Mouse (Mus musculus) myocyte (in vitro differentiated cells): ENCODE results near the gene Gck. TPM values are rescaled to one million over a fixed set of nuclear protein-coding genes. Genes with fewer than 3 reads are reported as not detected.

ENCODE experiments used
- H3K27me3 ChIP-seq: one replicate; pipeline ENCODE4 v1.6.1; 2011; ENCODE audit not compliant: control insufficient read depth, insufficient read depth, insufficient read length
- H3K36me3 ChIP-seq: one replicate; pipeline ENCODE4 v1.6.1; 2011; ENCODE audit not compliant: control insufficient read depth, insufficient read depth
- H3K4me2 ChIP-seq: one replicate; pipeline ENCODE4 v1.6.1; 2011; ENCODE audit warnings: low read depth, control low read depth
- H3K4me3 ChIP-seq: one replicate; pipeline ENCODE4 v1.5.1; 2011; ENCODE audit warnings: mild to moderate bottlenecking, control low read depth, moderate library complexity
- H3K79me2 ChIP-seq: one replicate; pipeline ENCODE4 v1.6.1; 2011; ENCODE audit not compliant: control insufficient read depth, insufficient read depth
- H3ac ChIP-seq: one replicate; pipeline ENCODE4 v1.6.1; 2011; ENCODE audit not compliant: control insufficient read depth, insufficient read length
- CEBPB ChIP-seq: IDR thresholded peaks from 2 replicates; pipeline ENCODE4 v1.6.1; 2011; ENCODE audit warnings: mild to moderate bottlenecking, moderate library complexity; ENCODE audit not compliant: poor library complexity, insufficient read depth, severe bottlenecking
- E2F4 ChIP-seq: IDR thresholded peaks from one replicate; pipeline ENCODE4 v1.6.1; 2011; ENCODE audit warnings: mild to moderate bottlenecking, control low read depth, moderate library complexity; ENCODE audit not compliant: insufficient read depth
- MAX ChIP-seq: IDR thresholded peaks from one replicate; pipeline ENCODE4 v1.6.1; 2011; ENCODE audit warnings: low read depth, mild to moderate bottlenecking, control low read depth
- MYOD1 ChIP-seq, 3 experiments: IDR thresholded peaks; one replicate each; pipeline ENCODE4 v1.6.1; 2011; ENCODE audit warnings: control low read depth in 2 of 3, low read depth in 2 of 3, mild to moderate bottlenecking in 2 of 3, moderate library complexity in 1 of 3; ENCODE audit not compliant: insufficient read length in 2 of 3, control insufficient read depth in 1 of 3
- MYOG ChIP-seq, 3 experiments: IDR thresholded peaks; one replicate each; pipeline ENCODE4 v1.6.1; 2011; ENCODE audit warnings: control low read depth in 2 of 3, low read depth in 2 of 3, mild to moderate bottlenecking in 2 of 3; ENCODE audit not compliant: insufficient read length in 2 of 3, control insufficient read depth in 1 of 3, insufficient read depth in 1 of 3
- POLR2A ChIP-seq: IDR thresholded peaks from one replicate; pipeline ENCODE4 v1.6.1; 2011; ENCODE audit warnings: low read depth, mild to moderate bottlenecking, control low read depth, moderate library complexity; ENCODE audit not compliant: insufficient read length
- POLR2AphosphoS2 ChIP-seq: IDR thresholded peaks from one replicate; pipeline ENCODE4 v1.6.1; 2011; ENCODE audit warnings: low read depth, control low read depth; ENCODE audit not compliant: insufficient read length
- REST ChIP-seq: IDR thresholded peaks from one replicate; pipeline ENCODE4 v1.6.1; 2011; ENCODE audit warnings: mild to moderate bottlenecking, control low read depth, moderate library complexity; ENCODE audit not compliant: insufficient read depth, insufficient read length
- SRF ChIP-seq: IDR thresholded peaks from one replicate; pipeline ENCODE4 v1.6.1; 2011; ENCODE audit warnings: low read depth; ENCODE audit not compliant: control insufficient read depth, insufficient read length
- TCF12 ChIP-seq: IDR thresholded peaks from one replicate; pipeline ENCODE4 v1.6.1; 2011; ENCODE audit warnings: mild to moderate bottlenecking, control low read depth; ENCODE audit not compliant: poor library complexity, insufficient read depth, severe bottlenecking
- TCF3 ChIP-seq: IDR thresholded peaks from one replicate; pipeline ENCODE4 v1.6.1; 2011; ENCODE audit warnings: low read depth, control low read depth; ENCODE audit not compliant: insufficient read length
- USF1 ChIP-seq: IDR thresholded peaks from one replicate; pipeline ENCODE4 v1.6.1; 2011; ENCODE audit warnings: low read depth, mild to moderate bottlenecking, control low read depth, moderate library complexity
- polyA plus RNA-seq: library from polyadenylated mRNA; unstranded; fragments of >200 nt; fragmentation: generic; extraction: Trizol; gene quantifications from one replicate; pipeline ENCODE4 v1.2.1, GENCODE M21; 2012; ENCODE audit warnings: missing spikeins

Gck gene
- polyA plus RNA-seq, 1 experiment = 0.07 TPM

DNA sequence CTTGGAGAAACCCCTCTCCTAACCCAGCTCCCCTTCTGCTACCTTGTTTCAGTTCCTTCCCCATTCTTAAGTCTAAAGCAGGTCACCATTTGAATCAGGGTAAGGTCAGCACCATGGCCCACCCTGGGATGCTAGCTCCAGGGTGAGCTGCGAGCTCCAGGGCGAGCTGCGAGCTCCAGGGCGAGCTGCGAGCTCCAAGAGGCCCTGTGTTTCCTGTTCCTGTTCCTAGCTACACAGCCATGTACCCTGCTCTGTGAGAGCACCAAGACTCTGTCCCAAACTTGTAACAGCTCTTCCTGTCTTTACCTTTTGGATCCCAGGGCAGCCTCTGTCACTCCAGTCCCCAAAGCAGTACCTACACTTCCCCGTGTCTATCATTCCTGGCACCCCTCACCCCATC is 24.2 kb upstream of the Gck start:
- TF ChIP-seq MAX (no peak), MYOG (IDR thresholded peaks at IDR 0.05; ENCODE audit: control insufficient read depth in 1 of 3, insufficient read depth in 1 of 3, insufficient read length in 2 of 3, low read depth in 2 of 3) (no peak), TCF12 (no peak), CEBPB (no peak), SRF (no peak), POLR2AphosphoS2 (no peak), USF1 (no peak)
- H3K4me3 ChIP-seq = no peak overlapping the region
- H3K4me2 ChIP-seq = no peak overlapping the region
- H3K27me3 ChIP-seq = no peaks in the 10 kb centered on the region
- no peaks in the 10 kb centered on the region for H3K36me3 ChIP-seq
- no peak overlapping the region for H3ac ChIP-seq
- no peaks in the 10 kb centered on the region for H3K79me2 ChIP-seq

DNA sequence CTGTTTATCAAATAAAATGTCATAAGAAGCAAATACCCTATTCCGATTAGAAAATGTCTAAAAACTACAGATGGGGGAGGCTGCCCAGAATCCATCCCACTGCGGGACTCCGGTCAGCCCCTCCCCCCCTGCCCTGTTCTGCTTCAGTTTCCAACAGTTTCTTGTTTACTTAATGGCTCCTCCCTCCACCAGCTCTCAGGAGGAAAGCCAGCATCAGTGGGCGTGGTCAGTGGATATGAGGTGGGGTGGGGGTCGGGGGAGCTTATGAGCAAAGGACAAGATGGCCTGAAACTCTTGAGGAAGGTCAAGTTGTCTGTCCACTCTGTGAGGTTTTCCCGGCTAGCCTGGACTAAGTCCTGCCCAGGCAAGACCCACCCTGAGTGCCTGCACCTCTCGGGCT is 23.3 kb upstream of the Gck start:
- H3ac ChIP-seq = no peak overlapping the region
- no peak overlapping the region for H3K4me3 ChIP-seq
- no peaks in the 10 kb centered on the region for H3K27me3 ChIP-seq
- H3K4me2 ChIP-seq = no peak overlapping the region
- no peaks in the 10 kb centered on the region for H3K36me3 ChIP-seq
- H3K79me2 ChIP-seq = no peaks in the 10 kb centered on the region
- TF ChIP-seq MYOG (IDR thresholded peaks at IDR 0.05; ENCODE audit: control insufficient read depth in 1 of 3, insufficient read depth in 1 of 3, insufficient read length in 2 of 3, low read depth in 2 of 3) = no peak
- no peak for TF ChIP-seq MAX
- no peak for TF ChIP-seq CEBPB
- no peak for TF ChIP-seq SRF
- no peak for TF ChIP-seq POLR2A
- TF ChIP-seq E2F4 = no peak
- no peak for TF ChIP-seq TCF12
- TF ChIP-seq TCF3 = no peak
- no peak for TF ChIP-seq POLR2AphosphoS2
- no peak for TF ChIP-seq MYOD1 (IDR thresholded peaks at IDR 0.05; ENCODE audit: control insufficient read depth in 1 of 3, insufficient read length in 2 of 3, low read depth in 2 of 3)
- TF ChIP-seq USF1 = no peak
- TF ChIP-seq REST = no peak

GRCm38 (mm10) chr11:5971202-5971601 is 21.3 kb upstream of the Gck start:
- no peak overlapping the region for H3K4me2 ChIP-seq
- no peak overlapping the region for H3K4me3 ChIP-seq
- no peak overlapping the region for H3ac ChIP-seq
- no peaks in the 10 kb centered on the region for H3K79me2 ChIP-seq
- no peak for TF ChIP-seq USF1
- TF ChIP-seq POLR2AphosphoS2 = peak; percentile 34
- peaks cover 13% of the 10 kb centered on the region for H3K36me3 ChIP-seq
- H3K27me3 ChIP-seq = no peaks in the 10 kb centered on the region

GRCm38 (mm10) chr11:5968223-5968622 is 18.3 kb upstream of the Gck start:
- Histone ChIP-seq H3ac (no peak overlapping the region), H3K4me2 (no peak overlapping the region), H3K79me2 (no peaks in the 10 kb centered on the region), H3K36me3 (peaks cover 28% of the 10 kb centered on the region), H3K4me3 (no peak overlapping the region), H3K27me3 (no peaks in the 10 kb centered on the region)
- TF ChIP-seq SRF (no peak), REST (no peak), MYOD1 (IDR thresholded peaks at IDR 0.05; ENCODE audit: control insufficient read depth in 1 of 3, insufficient read length in 2 of 3, low read depth in 2 of 3) (no peak), TCF12 (no peak), CEBPB (no peak), MAX (no peak), USF1 (no peak), POLR2AphosphoS2 (no peak), POLR2A (no peak), TCF3 (no peak), E2F4 (no peak), MYOG (IDR thresholded peaks at IDR 0.05; ENCODE audit: control insufficient read depth in 1 of 3, insufficient read depth in 1 of 3, insufficient read length in 2 of 3, low read depth in 2 of 3) (no peak)

- no peak overlapping the region for H3K4me3 ChIP-seq
- no peaks in the 10 kb centered on the region for H3K79me2 ChIP-seq
- H3K27me3 ChIP-seq = no peaks in the 10 kb centered on the region
- H3K4me2 ChIP-seq = no peak overlapping the region
- peaks cover 40% of the 10 kb centered on the region for H3K36me3 ChIP-seq
- TF ChIP-seq TCF12 (no peak), MYOG (IDR thresholded peaks at IDR 0.05; ENCODE audit: control insufficient read depth in 1 of 3, insufficient read depth in 1 of 3, insufficient read length in 2 of 3, low read depth in 2 of 3) (no peak), CEBPB (no peak), SRF (no peak), MYOD1 (IDR thresholded peaks at IDR 0.05; ENCODE audit: control insufficient read depth in 1 of 3, insufficient read length in 2 of 3, low read depth in 2 of 3) (no peak), REST (no peak), MAX (no peak), USF1 (no peak)
- H3ac ChIP-seq = no peak overlapping the region
Measured at GRCm38 (mm10) chr11:5966751-5967150, 16.9 kb upstream of the Gck start.
